Mouse (Mus musculus): ENCODE data around the gene Actr8. TPM values are rescaled to one million over a fixed set of nuclear protein-coding genes. Genes with fewer than 3 reads are reported as not detected.
A peak's percentile ranks its signal among the peaks of the same experiment; 100 is the strongest.

The Actr8 gene
- polyA plus RNA-seq, 2 experiments: 47.7 to 60.6 TPM

GRCm38 (mm10) chr14:30008733-30009575 lies 30.8 kb downstream of the Actr8 start, which contains the start of the genes Il17rb and Chdh:
TSS of gene Il17rb (minus strand) at chr14:30008896.
TSS of gene Chdh (plus strand) at chr14:30009023.
- Histone ChIP-seq H3K27me3 (ENCODE audit: control insufficient read depth, insufficient read depth, low read length) (peaks cover 7% of the 10 kb centered on the region; the same call in 1 of the 2 replicates), H3K27ac (replicated peaks; ENCODE audit: low read depth, low read length) (no peak within 1 kb of the TSS), H3K4me3 (replicated peaks; ENCODE audit: low read length) (peak within 1 kb of the TSS; percentile 41), H3K36me3 (ENCODE audit: control insufficient read depth, insufficient read depth, low read length) (no peaks in the 10 kb centered on the region), H3K4me1 (ENCODE audit: control insufficient read depth, insufficient read depth, low read length) (peaks cover 20% of the 10 kb centered on the region), H3K9me3 (ENCODE audit: control insufficient read depth, low read length) (no peaks in the 10 kb centered on the region), H3K4me2 (replicated peaks; ENCODE audit: low read depth, low read length, severe bottlenecking) (peak within 1 kb of the TSS; percentile 78), H3K9ac (ENCODE audit: low read depth, low read length, severe bottlenecking) (peak within 1 kb of the TSS; percentile 48)
- DNase-seq (ENCODE audit: low spot score) (peak; percentile 12), ATAC-seq (ENCODE audit: low FRiP score, low read depth) (peak; percentile 53; the same call in 1 of the 2 replicates)
- TF ChIP-seq POLR2A (IDR thresholded peaks at IDR 0.05; ENCODE audit: borderline replicate concordance, extremely low read depth, insufficient read depth, insufficient read length): no peak
- 10% methylated on average over 42 of the region's 54 CpGs for WGBS

GRCm38 (mm10) chr14:30009864-30010560 lies 31.9 kb downstream of the Actr8 start:
- H3K4me3 ChIP-seq (replicated peaks; ENCODE audit: low read length): no peak overlapping the region
- no peak overlapping the region for H3K27ac ChIP-seq (replicated peaks; ENCODE audit: low read depth, low read length)
- H3K9me3 ChIP-seq (ENCODE audit: control insufficient read depth, low read length): no peaks in the 10 kb centered on the region
- TF ChIP-seq POLR2A (IDR thresholded peaks at IDR 0.05; ENCODE audit: borderline replicate concordance, extremely low read depth, insufficient read depth, insufficient read length): no peak
- 66% methylated on average over 10 of the region's 10 CpGs for WGBS
- DNase-seq (ENCODE audit: low spot score) (peak; percentile 21), ATAC-seq (ENCODE audit: low FRiP score, low read depth) (no peak)
- H3K9ac ChIP-seq (ENCODE audit: low read depth, low read length, severe bottlenecking): no peak overlapping the region
- no peaks in the 10 kb centered on the region for H3K36me3 ChIP-seq (ENCODE audit: control insufficient read depth, insufficient read depth, low read length)
- peaks cover 20% of the 10 kb centered on the region for H3K4me1 ChIP-seq (ENCODE audit: control insufficient read depth, insufficient read depth, low read length)
- H3K27me3 ChIP-seq (ENCODE audit: control insufficient read depth, insufficient read depth, low read length): peaks cover 7% of the 10 kb centered on the region; the same call in 1 of the 2 replicates
- 0 out of 2 replicates have a peak overlapping the region, but pooled peaks have one; percentile 10 for H3K4me2 ChIP-seq (replicated peaks; ENCODE audit: low read depth, low read length, severe bottlenecking)

GRCm38 (mm10) chr14:30011886-30012560 lies 33.9 kb downstream of the Actr8 start:
- no peak for TF ChIP-seq POLR2A (IDR thresholded peaks at IDR 0.05; ENCODE audit: borderline replicate concordance, extremely low read depth, insufficient read depth, insufficient read length)
- Histone ChIP-seq H3K4me3 (replicated peaks; ENCODE audit: low read length) (no peak overlapping the region), H3K27ac (replicated peaks; ENCODE audit: low read depth, low read length) (no peak overlapping the region), H3K9ac (ENCODE audit: low read depth, low read length, severe bottlenecking) (no peak overlapping the region), H3K4me1 (ENCODE audit: control insufficient read depth, insufficient read depth, low read length) (peaks cover 20% of the 10 kb centered on the region), H3K9me3 (ENCODE audit: control insufficient read depth, low read length) (no peaks in the 10 kb centered on the region), H3K36me3 (ENCODE audit: control insufficient read depth, insufficient read depth, low read length) (no peaks in the 10 kb centered on the region), H3K4me2 (replicated peaks; ENCODE audit: low read depth, low read length, severe bottlenecking) (no peak overlapping the region), H3K27me3 (ENCODE audit: control insufficient read depth, insufficient read depth, low read length) (peaks cover 7% of the 10 kb centered on the region; the same call in 1 of the 2 replicates)
- WGBS: 67% methylated on average over 10 of the region's 10 CpGs
- no peak for DNase-seq (ENCODE audit: low spot score)
- ATAC-seq (ENCODE audit: low FRiP score, low read depth): 0 out of 2 replicates have a peak, but pooled peaks have one; percentile 55

- no peak for TF ChIP-seq POLR2A (IDR thresholded peaks at IDR 0.05; ENCODE audit: borderline replicate concordance, extremely low read depth, insufficient read depth, insufficient read length)
- 40% methylated on average over 10 of the region's 10 CpGs for WGBS
Observed at GRCm38 (mm10) chr14:30014487-30014886, 36.4 kb downstream of the Actr8 start.

More at GRCm38 (mm10) chr14:30014487-30014886, 36.4 kb downstream of the Actr8 start:
- Histone ChIP-seq H3K36me3 (ENCODE audit: control insufficient read depth, insufficient read depth, low read length) (no peaks in the 10 kb centered on the region), H3K27me3 (ENCODE audit: control insufficient read depth, insufficient read depth, low read length) (0 out of 2 replicates have a peak, but pooled peaks cover 5% of the 10 kb centered on the region), H3K9ac (ENCODE audit: low read depth, low read length, severe bottlenecking) (no peak overlapping the region), H3K27ac (replicated peaks; ENCODE audit: low read depth, low read length) (no peak overlapping the region), H3K9me3 (ENCODE audit: control insufficient read depth, low read length) (no peaks in the 10 kb centered on the region), H3K4me3 (replicated peaks; ENCODE audit: low read length) (no peak overlapping the region), H3K4me1 (ENCODE audit: control insufficient read depth, insufficient read depth, low read length) (peaks cover 9% of the 10 kb centered on the region; the same call in 1 of the 2 replicates), H3K4me2 (replicated peaks; ENCODE audit: low read depth, low read length, severe bottlenecking) (no peak overlapping the region)
- ATAC-seq (ENCODE audit: low FRiP score, low read depth) (no peak), DNase-seq (ENCODE audit: low spot score) (no peak)

All from limb, embryonic 14.5 days (tissue).